In genomic region chrX:101697537-101697936, GRCm38 (mm10) we compare ENCODE assay signal across 17 mouse cellular contexts. TPM values are rescaled to one million over a fixed set of nuclear protein-coding genes. Genes with fewer than 3 reads are reported as not detected.
"Had no signal": no experiment of that assay in that cellular context is flagged by ENCODE, and none has a peak within 500 bp of the region (broad histone marks: within the 10 kb centered on the region; RNA-seq: fewer than 3 reads in every experiment).

No protein-coding gene starts in this region.

- H3K9ac ChIP-seq: liver, embryonic 15.5 days; lung, embryonic 14.5 days; midbrain, embryonic 13.5 days; midbrain, embryonic 15.5 days; neural tube, embryonic 12.5 days; stomach, embryonic 15.5 days had no signal

- DNase-seq: lung, adult 18-20 months; lung, embryonic 14.5 days; lung, postnatal 14 days; lung, postnatal 36 days; right cerebral cortex, postnatal 14 days; thymus, adult 18-20 months; thymus, postnatal 14 days; thymus, postnatal 36 days had no signal

- H3K27me3 ChIP-seq: liver, embryonic 15.5 days; midbrain, embryonic 13.5 days; midbrain, embryonic 15.5 days; neural tube, embryonic 12.5 days; stomach, embryonic 15.5 days had no signal

- H3K4me1 ChIP-seq: liver, embryonic 15.5 days; megakaryocyte, embryonic 14.5 days; midbrain, embryonic 13.5 days; midbrain, embryonic 15.5 days; neural tube, embryonic 12.5 days; stomach, embryonic 15.5 days had no signal

- H3K9me3 ChIP-seq: midbrain, embryonic 15.5 days; stomach, embryonic 15.5 days had no signal

- H3K36me3 ChIP-seq: liver, embryonic 15.5 days; midbrain, embryonic 13.5 days; midbrain, embryonic 15.5 days; neural tube, embryonic 12.5 days; stomach, embryonic 15.5 days had no signal

- H3K27ac ChIP-seq: liver, embryonic 15.5 days; macrophage; midbrain, embryonic 13.5 days; midbrain, embryonic 15.5 days; neural tube, embryonic 12.5 days; stomach, embryonic 15.5 days; stomach, postnatal 0 days had no signal

- H3K4me3 ChIP-seq: liver, embryonic 15.5 days; megakaryocyte, embryonic 14.5 days; midbrain, embryonic 13.5 days; midbrain, embryonic 15.5 days; neural tube, embryonic 12.5 days; stomach, embryonic 15.5 days had no signal

RNA-seq across cellular contexts. Expression of gene Cxcr3, which starts 36.5 kb away (rescaled TPM):
- polyA plus RNA-seq: neural tube, embryonic 14.5 days had no signal
